Mouse (Mus musculus) ovary, postnatal 10 days (tissue): ENCODE data around the gene Ssh1.

Experiments used
- DNase-seq: peaks from one replicate; pipeline ENCODE4 v3.0.0; 2022; ENCODE audit warnings: low spot score

Gene Ssh1

DNA sequence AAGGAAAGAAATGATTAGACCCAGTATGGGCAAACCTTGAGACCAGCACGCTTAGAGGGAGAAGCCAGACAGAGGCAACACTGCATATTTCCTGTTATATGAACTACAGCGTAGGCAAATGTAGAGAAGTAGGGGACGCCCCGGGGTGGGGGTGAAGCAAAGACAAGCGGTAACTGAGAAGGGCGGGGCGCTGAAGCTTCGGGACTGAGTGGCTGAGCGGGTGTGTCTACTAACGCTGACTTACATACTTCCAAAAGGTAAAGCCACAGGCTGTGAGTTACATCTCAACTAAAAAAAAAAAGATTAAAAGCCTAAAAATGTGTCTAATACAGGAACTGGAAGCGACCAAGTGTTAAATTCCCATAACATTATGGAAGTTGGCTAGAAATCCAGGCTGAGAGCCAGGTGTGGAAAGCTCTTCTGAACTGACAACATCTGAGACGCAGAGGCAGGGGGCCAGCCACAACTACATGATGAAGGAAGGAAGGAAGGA lies 1.3 kb downstream of the Ssh1 start:
- no peak for DNase-seq

DNA sequence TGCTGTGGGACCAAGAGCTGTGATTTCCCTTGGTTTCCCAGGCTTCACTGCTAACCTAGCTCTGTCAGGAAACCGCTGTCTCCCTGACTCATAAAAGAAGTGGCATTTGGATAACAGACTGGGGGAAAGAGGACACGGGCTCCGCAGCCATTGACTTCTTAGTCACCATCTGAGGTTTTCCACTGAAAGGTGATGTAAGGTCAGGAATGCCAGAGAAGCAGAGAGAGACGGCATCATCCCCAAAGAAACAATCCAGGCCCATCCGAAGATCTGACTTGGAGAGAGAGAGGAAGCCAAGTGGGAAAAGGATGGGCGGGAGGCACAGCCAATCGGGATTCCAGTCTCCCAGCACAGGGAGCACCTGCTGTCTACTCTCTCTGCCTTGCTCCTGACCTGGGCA lies 2.6 kb downstream of the Ssh1 start:
- DNase-seq, result no peak

DNA sequence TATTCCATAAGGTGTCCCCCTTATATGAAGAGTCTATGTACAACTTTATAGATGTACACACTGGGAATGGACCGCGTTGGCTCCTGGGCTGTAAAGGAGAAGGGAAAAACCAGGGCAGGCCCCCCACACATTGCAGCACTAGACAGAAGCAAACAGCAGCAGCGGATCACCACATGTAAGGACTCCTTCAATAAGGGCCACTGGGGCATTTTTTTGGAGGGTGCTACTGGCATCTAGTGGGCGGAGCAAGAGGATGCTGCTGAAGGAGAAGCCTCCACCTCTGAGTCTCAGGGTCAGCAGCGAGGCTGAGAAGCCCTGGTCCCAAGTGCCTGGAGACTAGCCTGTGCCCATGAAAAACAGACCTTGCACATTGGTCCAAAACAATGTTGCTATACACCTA lies 3.1 kb downstream of the Ssh1 start:
- DNase-seq, result no peak

DNA sequence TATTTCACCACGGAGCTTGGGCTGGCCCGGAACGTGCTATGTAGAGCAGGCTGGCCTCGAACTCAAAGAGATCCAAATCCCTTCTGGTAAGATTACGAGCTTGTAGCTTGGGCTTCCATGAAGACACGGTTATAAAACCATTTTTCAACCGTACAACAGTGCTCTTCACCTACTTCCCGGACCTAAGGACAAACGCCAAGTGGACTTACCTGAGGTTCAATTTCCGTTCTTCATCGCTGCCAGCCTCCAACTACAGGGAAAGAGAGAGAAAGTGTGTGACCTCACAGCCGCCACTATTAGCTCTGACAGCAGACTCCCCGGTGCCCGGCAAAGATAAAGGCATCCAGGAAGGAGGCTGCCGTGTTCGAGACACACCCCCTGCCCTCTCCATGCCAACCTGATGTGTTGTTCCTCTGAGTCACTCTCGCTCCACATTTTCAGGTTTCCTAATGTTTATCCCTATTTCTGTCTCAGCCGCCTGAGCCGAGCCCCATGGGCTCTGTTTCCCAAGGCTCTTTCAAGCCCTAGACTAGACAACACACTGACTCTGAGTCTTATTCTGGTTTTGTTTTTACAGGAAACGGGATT lies 4.2 kb downstream of the Ssh1 start:
- DNase-seq, result no peak

DNA sequence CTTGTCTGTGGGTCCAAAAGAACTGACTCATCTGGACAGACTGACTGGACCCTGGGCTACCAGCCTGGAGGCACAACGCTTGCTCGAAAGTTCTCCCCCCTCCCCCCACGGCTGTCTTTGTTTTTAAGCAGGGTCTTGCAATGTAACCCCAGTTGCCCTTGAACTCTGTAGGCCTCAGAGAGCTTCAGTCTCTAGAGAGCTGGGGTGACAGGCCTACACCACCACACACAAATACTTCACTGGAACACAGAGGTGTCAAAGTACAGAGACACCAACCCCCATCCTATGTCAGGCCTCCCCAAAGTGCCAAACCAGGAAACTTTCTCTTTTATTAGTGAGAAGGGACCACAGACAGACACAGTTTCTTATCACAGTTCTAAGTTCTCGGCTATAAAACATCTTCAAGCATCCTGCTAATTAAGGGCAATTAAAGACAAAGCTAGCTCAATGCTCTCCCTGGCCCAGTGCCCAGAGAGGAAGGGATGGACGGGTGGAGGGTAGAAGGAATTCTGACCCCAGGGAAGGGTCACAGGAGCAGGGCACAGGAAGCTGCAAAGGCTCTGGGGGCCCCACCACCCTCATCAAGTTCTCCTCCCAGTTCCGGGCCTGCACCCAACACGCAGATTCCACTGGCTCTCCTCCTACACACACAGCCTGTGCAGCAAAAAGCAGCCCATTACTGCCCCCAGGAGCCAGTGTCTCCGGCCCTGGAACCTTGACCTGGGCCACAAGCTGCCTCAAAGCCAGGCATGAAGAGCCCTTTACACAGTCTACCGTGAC lies 7.3 kb downstream of the Ssh1 start:
- no peak for DNase-seq

DNA sequence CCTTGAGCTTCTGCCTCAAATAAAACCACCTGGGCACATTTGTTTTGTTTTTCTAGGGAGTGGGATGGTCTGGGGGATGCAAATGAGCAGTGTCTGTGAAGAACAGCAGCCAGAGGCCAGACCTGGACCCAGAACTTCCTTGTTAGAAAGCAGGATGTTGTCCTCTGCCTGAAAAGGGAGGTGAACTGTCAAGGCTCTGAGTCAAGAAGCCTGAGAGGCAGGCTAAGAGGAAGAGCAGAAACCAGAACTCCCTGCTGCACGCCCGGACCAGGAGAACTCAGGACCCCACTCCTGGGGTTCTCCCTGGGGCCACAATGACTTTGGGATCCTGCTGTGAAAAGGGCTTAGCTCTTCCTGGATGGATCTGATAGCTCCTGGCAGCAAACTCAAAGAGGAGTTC lies 8.0 kb downstream of the Ssh1 start:
- DNase-seq, result no peak

DNA sequence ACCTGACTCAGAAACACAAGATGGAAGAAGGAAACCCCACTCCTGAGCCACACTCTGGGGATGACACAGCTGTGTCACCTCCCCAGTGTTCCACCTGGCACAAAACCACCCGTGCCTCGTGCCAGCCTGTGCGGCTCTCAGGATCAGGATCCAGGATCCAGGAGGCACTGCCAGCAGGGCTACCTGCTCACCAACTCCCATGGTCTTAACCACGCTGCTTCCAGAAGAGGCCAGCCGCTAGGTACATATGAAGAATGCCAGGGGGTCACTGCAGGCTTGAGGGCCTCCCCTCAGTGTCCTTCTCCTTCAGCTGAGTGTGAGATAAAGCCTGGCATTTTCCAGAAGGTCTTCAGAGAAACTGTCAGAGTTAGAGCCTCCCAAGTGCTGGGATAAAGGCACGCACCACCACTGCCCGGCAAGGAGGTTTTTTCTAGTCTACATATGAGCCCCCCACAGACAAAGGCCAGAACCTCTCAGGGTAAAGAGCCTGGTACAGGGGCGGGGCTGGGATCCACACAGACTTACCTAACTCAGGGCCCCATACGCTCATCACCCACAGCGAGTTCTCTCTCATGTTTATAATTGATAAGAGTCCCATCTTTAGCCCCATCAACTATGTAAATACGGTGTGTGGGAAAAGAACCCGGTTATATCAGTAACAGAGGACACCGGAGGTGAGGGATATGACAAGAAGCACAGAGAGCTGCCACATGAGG lies 9.5 kb downstream of the Ssh1 start:
- no peak for DNase-seq

DNA sequence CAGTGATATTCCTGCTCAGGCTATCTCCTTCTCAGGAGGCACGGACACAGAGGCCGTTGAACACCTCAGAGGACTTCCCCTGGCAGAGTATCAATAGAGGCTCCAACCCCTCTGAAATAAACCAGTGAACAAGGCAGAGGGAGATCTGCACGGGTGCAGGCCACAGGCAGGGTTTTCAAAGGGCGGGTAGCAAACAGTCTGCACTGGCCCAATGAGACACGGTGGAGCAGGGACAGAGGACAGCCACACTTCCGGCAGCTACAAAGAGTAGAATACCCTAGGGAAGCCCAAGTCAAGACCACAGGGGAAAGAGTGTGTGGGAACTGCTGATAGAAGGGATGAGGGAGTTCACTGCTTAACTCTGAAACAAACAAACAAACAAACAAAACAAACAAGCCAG lies 10.2 kb downstream of the Ssh1 start:
- no peak for DNase-seq

DNA sequence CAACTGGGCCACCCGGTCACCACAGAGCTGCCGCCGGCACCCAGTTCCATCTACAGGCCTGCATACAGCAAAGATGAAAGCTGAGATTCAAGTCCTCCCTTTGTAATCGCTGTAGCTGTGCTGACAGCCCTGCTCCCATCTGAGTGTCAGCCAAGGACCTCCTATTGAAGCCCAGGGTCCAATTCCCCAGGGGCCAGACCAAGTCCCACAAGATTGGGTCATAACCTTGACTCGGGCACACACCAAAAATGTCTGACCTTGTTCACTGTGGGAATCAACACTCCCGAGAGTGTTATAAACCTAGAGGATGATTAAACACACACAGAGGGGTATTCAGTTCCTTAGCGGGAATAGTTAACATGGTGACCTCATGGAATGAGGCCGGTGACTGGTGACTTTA lies 11.9 kb downstream of the Ssh1 start:
- DNase-seq, result no peak

DNA sequence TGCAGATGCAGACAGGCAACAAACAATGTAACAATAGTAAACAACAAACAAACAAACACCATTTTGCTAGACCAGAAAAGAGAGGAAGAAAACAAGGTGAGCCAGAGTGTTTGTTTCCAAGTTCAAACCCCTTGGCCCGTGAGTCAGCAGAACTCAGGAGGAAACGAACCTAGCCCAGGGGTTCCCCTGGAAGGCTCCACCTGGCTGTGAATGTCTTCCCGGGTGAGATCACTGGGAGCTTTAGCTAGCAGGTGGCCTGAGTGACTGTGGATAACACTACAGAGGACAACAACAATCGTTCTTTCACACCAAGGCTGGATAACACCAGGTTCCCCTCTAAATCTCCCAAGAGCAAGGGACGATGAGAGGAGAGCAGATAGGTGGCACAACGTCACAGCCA lies 12.5 kb downstream of the Ssh1 start:
- DNase-seq, result no peak

DNA sequence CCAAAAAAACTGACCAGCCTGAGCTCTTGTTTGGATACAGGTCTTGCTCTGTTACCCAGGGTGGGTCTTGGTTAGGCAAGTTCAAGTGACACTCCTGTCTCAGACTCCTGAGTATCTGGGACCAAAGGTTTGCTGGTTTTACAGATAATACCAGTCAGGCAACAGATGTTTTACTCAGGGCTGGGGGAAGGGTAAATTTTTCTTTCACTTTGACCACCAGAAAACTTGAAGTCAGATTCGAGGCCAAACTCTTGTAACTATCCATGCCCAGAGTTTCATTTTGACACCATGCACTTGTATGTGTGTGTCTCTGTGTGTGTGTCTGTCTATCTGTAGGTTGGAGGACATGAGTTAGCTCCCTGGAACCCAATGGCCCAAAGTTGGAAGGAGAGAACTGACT lies 13.2 kb downstream of the Ssh1 start:
- DNase-seq, result no peak

DNA sequence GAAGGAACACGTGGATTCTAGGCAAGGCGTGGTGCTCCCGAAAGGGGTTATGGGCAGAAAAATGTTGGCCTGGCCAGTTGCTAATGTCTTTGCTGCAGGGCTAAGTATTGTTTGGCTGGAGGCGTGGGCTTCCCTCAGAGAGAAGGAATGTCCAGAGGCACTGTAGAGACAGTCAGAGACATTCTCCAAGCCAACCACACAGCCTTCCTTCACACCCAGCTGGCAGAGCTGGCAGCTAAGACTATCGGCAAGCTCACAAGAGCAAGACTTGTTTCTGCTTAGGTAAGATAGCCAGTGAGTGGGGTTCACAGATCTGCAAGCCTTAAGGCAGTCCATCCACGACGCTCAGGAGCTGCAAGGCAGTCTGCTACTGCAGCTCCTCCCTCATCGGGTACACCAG lies 16.4 kb downstream of the Ssh1 start:
- no peak for DNase-seq

DNA sequence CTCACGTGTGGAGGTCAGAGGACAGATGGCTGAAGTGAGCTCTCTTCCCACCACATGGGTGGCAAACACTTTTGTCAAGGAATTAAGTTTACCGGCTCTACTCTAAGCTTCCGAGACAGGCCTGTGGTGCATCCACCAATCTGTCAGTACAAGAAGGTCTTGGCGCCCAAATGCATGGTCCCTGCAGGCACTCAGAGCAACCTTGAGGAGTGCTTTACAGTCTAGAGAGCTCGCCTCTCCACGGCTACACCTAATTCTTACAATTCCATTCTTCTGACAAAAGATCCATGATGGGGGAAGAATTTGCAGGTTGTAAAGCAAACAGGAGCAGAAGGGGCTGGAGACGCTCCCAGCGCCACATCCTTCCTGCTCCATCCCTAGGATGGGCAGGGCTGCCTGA lies 17.1 kb downstream of the Ssh1 start:
- DNase-seq, result no peak

DNA sequence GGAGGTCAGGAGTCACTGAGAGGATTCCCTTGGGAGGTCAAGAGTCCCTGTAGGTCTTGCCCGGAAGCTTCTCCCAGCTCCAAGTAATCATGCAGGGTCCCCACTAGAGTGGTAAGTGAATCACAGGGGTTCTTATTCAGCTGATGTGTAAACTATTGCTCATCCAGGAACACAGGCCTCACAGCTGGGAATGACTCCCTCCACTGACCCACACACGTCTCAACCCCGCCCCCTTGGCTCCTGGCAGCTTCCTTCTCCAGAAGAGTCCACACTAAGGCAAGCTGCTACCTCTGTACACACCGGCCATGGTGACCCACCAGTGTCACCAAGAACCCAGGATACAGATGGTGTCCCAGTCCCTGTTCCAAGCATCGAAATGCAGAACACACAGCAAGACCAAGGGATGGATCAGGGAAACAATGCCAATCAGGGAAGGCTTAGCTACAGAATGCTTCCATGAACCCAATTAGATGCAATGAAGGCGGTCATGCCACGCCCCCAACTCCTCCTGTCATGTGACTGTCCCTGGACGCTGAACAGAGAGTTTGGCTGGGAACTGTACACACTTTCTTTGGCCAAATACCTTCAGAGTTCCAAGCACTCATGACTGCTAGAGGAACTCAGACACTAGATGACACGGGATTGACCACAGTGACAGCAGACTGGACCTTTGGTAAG lies 18.0 kb downstream of the Ssh1 start:
- no peak for DNase-seq

DNA sequence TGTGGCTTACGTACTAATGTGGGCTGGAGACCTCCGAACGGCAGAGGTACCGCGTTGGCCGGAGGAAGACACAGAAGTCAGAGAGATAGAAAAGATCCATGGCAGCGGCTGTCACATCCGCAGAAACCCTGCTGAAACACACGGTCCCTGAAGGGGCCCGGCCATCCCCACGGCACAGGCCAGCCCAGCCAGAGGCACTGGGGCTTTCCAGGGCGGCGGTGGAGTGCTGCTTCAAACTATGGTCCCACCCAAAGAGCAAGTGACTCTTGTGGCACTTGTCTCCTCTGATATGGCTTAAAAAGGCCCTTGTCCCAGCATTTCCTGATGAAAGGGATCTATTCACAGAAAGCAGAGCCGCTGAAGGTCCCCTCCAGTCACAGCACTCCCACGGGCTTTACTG lies 19.1 kb downstream of the Ssh1 start:
- no peak for DNase-seq

DNA sequence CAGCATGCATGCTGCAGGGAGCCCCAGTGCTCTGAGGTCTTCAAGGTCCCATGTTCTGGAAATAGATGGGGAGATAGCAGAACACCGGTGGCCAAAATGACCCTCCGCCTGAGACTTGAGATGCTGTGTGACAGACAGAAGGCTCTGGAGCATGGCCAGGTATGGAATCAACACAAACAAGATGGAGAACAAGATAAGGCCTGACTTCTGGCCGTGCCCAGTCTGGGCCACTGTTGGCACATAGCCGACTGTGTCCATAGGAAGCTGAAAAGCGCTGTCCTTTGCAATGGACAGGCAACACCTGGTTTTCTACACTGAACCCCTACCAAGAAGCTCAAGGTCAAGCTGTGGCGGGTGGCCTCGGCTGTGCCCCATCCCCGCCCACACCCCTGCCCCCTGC lies 19.9 kb downstream of the Ssh1 start:
- no peak for DNase-seq

DNA sequence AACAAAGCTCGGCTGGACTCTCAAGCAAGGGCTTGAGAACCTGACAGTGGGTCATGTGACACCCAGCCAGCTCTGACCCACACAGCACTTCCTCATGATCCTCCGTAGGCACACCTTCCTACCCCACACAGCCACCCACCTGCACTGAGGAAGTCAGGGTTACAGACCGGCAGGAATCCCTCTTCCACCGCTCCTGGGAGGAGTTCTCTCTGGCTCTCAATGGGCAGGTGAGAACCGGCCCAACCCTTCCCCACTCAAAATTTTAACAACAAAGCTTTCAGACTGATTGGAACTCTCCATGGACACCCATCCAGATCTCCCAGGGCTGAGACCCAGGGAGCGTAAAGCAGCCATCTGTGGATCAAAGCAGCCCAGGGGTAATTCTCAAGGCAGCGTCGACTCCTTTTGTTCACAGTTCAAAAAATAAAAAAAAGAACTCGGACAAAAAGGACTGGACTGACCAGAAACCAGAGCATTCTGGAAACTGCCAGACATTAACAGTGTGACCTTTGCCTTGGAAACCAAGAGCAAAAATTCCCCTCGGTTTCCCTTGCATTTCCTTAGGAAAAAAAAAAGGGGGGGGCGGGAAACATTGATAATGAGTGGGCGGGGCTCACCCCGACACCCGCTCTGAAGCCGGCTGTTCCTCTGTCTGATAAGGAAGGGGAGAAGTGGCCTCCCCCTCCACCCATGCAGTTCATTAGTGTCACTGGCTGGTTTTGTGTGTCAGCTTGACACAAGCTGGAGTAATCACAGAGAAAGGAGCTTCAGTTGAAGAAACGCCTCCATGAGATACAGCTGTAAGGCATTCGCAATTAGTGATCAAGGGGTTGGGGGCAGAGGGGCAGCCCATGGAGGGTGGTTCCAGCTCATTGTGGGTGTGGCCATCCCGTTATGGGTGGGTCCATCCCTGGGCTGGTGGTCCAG lies 20.8 kb downstream of the Ssh1 start:
- no peak for DNase-seq

DNA sequence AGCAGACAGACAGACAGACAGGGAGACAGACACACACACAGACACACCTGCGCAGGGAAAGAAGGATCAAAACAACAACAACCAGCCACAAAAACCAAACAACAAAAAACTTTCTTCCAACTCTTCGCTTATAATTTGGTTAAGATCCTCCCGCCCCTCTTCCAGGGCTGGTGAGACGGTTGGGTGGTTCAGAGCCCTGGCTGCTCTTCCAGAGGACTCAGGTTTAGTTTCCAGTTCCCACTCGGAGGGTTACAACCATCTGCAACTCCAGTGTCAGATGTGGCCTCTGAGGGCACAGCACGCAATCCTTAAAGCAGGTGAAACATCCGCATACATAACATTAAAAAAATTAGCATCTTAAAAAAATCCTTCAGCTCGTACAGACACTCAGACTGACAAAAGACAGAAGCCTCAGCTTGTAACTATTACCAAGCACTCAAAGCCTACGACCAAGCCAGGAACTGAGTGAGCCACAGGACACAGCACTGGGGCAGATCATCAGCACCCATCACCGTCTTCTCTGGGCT lies 22.2 kb downstream of the Ssh1 start:
- no peak for DNase-seq

DNA sequence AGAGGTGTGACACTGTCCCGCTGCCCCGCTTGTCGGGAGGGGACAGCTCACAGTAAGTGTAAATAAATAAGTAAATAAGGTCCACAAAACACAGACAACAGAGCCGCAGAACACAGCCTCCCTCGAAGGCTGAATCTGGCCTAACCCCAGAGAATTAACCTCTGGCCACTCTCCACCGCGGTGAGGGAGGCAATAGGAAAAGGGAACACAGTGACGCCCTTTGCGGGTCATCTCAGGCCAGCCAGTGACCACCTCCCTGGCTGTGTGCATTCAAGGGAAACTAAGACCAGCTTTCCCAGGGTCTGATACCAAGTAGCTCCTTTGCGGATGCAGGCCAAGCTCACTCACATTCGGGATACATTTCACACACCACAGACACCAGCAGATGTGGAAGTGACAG lies 25.3 kb downstream of the Ssh1 start:
- DNase-seq, result no peak

DNA sequence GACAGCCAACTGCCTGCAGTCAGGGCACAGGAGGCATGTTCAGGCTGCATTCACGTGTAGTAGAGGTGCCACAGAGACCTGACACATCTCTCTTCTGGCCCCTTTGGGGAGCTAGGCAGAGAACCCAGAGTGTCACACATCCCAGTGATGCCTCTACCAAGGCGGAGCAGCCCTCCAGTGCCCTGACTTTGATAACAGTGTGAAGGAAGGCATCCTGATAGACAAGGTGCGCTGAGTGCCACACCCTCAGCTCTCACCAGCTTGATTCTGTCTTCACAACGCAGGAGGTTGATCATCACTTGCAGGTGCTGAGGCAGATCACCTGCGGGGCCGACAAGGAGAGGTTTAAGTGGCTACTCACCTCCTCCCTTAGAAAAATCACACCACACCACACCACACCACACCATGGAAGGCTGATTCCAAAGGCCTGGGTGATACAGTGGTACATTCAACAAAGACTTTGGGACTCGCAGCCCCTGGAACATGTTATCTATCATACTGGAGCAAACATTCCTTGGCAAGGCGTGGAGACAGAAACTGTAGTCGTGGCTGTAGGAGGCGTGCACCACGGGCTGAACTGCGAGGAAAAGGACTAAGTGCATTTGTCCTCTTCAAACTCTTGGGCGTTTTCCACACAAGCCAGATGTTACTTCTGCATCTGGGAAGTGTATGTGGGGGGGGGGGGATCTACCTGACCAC lies 27.1 kb downstream of the Ssh1 start:
- DNase-seq, result no peak

DNA sequence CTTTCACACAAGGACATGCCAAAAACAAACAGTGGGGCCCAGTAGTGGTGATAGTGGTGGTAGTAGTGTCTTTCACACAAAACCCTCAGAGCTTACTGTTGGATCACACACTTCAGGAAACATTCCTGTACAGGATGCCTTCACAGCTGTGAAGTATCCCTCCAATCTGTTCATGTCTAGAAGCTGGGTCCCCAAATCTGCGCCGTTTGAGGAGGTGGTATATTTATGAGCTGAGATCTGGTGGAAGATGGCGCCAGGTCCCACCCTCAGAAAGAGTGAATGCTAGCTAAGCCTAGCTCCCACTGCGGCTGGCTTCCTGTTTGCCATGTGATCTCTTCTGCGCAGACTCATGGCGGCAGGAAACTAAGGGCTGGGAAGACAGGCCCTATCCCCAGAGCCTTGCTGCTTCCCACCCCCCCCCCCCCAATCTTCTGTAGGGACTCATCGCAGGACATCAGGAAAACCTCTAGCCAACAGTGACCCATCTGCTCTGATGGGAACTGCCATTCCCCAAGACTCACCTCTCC lies 28.0 kb downstream of the Ssh1 start:
- DNase-seq, result no peak
